Mouse (Mus musculus) T-helper 2 cell (primary cell): ENCODE data around the gene Whrn.

Experiments used
- in situ Hi-C: fragments of 300-600 bp; cut with MboI, MseI; formaldehyde crosslinking; loops from one replicate; pipeline ENCODE4 v1.15.1; 2025; ENCODE audit warnings: high pct_unique_total_duplicates

The Whrn gene

DNA sequence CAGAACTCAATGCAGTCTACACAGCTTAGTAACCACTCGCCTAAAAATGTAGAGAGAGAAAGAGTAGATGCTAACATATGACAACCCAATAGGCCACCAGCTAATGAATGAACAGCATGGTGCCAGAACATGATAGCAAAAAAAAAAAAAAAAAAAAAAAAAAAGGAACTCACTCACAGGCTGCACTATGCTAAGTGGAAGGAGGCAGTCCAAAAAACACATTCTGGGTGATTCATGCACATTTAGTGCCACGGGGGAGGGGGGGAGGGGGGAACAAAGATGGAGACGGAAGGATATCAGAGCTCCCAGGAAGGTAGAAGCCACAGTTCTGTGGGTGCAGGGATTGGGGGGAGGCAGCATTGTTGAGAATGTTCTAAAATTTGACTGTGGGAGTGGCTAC is 43.2 kb downstream of the Whrn start:
- in situ Hi-C loops: no loop called here

DNA sequence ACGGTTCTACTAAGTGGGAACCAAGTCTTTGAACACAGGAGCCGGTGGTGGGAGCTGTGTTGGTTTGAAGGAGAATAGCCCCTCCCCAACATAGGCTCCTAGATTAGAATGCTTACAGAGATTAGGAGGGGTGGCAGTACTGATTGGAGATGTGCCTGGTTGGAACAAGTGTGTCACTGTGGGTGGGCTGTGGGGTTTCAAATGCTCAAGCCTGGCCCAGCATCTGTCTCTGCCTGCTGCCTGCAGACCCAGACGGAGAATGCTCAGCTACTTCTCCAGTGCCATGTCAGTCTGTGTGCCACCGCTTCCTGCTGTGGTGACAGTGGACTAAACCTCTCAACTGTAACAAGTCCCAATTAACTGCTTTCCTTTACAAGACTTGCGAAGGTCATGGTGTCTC is 45.2 kb downstream of the Whrn start:
- in situ Hi-C loops: no loop called here

DNA sequence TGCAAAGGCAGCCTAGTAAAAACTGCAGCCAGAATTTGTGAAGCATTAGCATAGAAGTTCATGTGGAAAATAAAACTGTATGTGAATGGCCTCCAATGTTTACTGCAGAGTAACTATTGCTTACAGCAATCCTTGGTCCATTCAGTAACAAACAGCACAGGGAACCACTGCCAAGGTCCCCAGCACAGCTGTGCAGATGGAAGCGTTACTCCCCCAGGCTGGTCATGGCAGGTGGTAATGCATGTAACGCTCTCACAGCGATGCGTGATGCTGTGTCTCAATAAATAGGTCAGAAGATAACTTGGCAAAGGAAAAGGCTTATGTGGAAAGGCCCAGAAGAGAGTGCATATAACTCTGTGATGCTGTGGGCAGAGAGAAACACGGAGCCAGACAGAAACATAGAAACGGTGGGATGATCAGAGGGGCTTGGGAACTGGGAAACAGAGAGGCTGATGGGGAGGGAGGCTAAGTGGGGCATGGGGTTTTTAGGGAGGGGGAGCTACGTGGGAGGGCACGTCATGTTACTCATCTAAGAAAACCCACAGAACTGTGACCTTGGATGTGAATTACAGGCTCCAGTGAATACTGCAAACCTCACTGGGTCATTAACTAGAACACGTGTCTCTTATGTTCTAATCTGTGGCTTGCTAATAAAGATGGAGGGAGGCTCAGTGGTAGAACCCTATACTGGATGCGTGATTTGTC is 51.3 kb downstream of the Whrn start:
- in situ Hi-C loops: loop anchor here (25.0 kb wide), 1 partner anchor 1668 kb away; the partner anchor contains the start of gene Pappa

DNA sequence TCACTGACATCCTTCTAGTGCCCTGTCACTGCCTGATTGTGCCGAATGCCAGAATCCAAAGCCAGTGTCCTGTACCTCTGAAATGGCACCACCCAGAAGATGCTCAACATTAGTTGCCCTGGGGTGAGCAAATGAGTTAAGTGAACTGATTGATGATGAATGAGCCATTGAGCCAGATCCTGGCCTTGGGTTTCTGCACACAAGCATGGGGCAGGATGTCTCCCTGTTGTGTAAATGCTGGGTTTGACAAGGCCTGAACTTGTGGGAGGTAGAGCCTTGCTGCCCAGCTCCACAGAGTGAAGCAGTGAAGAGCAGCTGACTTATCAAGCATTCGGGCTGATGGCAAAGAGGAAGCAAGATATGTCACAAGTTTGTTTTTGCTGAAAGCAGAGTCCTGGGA is 52.7 kb downstream of the Whrn start:
- in situ Hi-C loops: loop anchor here (25.0 kb wide), 1 partner anchor 1669 kb away; the partner anchor contains the start of gene Pappa

DNA sequence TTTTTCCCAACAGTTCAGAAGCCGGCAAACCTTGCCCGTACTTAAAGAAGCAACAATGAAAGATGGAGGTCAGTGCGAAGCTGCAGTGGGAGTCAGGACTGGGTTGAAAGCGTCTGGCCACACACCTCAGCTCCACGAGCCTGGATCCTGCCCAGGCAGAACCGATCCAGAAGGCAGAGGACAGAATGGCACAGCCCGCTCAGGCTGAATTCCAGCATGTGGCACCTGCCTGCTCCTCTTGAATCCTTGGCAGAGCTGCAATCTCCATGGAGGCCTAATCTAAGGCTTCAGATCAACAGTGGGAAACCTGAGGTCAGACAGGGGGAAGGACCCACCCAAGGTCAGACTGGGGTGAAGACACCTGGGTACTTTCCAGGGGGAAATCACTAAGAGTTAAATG is 54.2 kb downstream of the Whrn start:
- in situ Hi-C loops: loop anchor here (25.0 kb wide), 1 partner anchor 1671 kb away; the partner anchor contains the start of gene Pappa

DNA sequence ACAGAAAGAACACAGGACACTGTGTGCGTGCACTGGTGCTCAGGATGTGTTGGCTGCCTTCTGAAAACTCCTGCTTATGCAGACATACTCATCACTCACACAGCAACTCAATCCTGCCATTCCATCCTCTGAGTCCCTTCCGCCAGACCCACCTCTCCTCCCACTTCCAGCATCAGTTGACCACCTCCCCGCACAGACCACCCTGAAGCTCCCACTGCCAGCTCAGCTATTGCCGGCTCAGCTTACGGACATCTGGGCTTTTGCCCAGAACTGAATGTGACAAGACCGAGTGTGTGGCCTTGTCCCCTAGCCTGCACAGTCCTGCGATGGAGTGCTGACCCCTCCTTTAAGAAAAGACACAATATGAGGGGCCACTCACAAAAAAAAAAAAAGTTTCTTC is 55.5 kb downstream of the Whrn start:
- in situ Hi-C loops: loop anchor here (25.0 kb wide), 1 partner anchor 1672 kb away; the partner anchor contains the start of gene Pappa

DNA sequence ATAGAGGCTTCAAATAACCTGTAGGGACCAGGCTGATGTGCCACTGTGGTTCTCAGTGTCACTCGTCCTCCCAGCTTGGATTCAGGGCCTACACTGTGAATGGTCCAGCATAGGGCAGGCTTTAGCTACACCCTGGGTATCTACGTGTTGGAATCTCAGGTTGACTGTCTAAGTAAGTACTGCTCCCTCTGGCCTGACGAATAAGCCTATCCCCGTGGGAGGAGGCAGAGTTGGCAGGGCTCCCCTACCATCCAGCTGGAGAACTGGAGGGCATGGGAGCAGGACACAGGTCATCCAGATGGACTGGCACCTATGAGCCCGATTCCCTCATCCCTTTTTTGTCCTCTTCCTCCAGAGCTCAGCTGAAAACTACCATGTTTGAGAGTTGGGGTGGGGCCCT is 57.8 kb downstream of the Whrn start:
- in situ Hi-C loops: loop anchor here (25.0 kb wide), 1 partner anchor 1674 kb away; the partner anchor contains the start of gene Pappa

DNA sequence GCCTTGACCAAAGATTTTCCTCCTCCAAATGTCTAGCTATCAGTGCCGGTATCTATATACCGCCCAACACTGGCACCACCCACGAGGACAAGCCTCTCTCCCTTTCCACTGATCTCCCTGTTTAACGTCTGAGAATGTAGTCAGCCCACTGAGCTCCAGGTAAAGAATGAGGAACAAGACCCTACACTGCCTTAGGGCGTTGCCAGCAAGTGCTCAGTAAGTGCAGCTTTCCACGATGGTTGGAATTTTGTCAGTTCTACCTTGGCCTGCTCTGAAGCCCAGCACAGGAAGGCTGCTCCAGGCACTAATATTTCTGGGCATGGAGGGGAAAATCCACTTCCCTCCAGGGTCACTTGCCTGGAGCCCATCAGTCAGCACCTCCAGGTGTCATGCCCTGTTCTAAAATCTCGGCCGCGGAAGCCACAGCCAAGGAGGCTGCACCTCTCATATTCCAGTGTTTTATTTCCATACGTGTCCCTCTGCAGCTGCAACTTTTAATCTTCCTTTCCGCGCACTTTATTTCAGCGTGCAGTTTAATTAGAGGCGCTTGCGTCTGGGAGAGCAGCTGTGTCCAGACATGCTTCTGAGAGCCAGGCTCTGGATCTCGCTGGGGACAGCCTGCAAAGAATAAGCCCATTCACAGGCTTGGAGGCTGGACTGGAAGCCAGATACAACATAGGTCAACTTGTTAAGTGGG is 58.5 kb downstream of the Whrn start:
- in situ Hi-C loops: loop anchor here (25.0 kb wide), 1 partner anchor 1675 kb away; the partner anchor contains the start of gene Pappa

DNA sequence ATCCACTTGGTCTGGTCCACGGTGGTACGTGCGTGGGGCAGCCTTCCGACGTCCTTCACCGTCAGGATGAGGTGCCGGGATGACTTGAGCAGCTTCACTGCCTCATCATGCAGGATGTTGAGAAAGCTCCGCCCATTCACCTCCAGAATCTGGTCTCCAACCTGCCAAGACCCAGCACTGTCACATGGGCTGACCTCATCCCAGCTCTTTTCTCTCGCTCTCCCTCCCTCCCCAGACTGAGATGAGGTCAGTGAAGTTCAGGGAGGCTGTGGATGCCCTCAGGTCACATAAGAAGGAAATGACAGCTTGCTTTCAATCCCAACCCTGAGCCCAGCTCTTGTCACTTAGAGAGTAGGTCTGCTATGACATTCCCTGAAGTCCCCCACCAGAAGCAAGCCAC is 60.4 kb downstream of the Whrn start:
- in situ Hi-C loops: loop anchor here (25.0 kb wide), 1 partner anchor 1677 kb away; the partner anchor contains the start of gene Pappa

DNA sequence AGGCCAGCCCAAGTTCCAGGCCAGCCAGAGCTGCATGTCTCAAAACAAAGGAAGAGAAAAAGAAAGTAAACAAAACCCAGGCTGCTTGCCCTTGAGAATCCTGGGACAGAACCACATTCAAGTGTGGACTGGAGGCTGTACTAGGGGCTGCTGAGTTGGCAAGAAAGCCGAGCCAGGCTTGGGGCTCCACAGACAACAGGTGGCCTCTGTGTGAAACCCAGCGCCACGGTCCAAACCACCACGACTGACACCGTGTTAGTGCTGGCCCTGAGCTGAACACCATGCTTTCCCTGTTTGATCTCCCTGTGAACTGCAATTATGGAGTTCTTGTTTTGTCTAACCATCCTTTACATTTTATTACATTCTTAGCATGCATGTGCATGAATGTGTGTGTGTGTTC is 64.7 kb downstream of the Whrn start:
- in situ Hi-C loops: loop anchor here (25.0 kb wide), 1 partner anchor 1681 kb away; the partner anchor contains the start of gene Pappa

DNA sequence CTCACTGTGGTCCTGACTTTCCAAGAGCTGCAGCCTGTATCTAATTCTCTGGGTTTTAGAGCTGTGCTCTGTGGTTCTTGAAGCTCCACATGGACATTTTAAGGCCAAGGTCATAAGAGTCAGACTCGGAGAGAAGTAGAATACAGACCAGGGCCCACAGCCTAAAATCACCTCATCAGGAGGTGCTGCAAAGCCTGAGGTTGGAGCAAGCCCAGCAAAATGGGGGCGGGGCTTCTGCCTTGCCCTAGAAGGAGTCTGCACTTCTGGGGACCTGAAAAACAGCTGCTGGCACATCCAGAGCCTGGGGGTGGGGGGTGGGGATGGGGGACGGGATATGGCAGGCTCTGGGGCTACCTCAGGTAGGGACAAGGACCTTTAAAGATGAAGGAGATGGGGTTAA is 65.4 kb downstream of the Whrn start:
- in situ Hi-C loops: loop anchor here (25.0 kb wide), 1 partner anchor 1682 kb away; the partner anchor contains the start of gene Pappa

DNA sequence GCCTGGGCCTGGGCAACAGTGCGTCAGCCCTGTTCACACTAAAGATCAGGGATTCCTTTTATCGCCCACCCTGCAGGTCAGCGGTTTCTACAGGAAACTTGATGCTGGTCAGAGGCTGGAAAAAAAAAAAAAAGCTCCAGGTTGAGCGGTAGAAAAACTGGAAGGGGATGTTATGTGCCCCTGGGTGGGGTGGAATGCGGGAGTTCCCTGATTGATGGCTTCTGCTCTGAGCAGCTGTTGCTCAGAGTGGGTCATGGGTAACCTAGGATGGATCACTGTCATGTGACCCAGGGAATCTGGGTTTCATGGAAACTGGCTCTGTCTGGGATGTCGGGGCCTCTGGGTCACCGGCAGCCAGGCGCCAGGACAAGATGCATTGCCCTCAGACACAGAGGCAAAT is 69.5 kb downstream of the Whrn start:
- in situ Hi-C loops: loop anchor here (25.0 kb wide), 1 partner anchor 1686 kb away; the partner anchor contains the start of gene Pappa

DNA sequence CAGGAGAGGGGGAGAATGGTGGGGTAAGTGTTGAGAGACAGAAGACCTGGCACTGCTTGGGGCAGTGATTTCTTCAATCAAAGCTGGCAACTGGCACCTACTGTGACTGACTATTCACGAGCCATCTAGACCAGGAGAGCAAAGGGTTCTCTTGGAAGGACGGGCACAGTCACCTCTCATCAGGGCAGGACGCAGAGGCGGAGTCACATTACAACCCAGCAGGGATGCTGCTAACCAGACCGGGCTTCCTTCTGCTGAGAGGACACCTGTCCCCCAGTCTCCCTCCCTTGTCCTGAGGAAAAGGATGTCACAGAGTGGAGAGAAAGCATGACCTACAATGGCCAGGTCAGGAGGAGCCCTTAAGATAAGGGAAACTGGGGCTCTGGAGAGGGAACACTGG is 72.0 kb downstream of the Whrn start:
- in situ Hi-C loops: no loop called here

DNA sequence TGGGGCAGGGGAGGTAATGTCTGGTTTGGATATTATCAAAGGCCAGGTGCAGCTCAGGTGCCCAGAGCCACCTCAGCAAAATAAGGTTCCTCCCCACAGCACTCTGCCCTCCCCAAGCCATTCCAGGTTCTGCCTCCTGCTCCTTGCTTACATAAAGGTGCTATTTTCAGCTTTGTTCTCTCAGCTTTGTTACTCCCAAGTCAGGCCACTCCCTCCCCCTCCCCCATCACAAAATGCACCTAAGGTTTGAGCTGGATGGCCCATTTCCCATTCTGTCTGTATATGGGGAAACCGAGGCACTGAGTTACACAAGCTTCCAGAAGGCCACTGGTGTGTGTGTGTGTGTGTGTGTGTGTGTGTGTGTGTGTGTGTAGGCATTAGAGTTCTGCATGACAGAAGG is 72.6 kb downstream of the Whrn start:
- in situ Hi-C loops: no loop called here

DNA sequence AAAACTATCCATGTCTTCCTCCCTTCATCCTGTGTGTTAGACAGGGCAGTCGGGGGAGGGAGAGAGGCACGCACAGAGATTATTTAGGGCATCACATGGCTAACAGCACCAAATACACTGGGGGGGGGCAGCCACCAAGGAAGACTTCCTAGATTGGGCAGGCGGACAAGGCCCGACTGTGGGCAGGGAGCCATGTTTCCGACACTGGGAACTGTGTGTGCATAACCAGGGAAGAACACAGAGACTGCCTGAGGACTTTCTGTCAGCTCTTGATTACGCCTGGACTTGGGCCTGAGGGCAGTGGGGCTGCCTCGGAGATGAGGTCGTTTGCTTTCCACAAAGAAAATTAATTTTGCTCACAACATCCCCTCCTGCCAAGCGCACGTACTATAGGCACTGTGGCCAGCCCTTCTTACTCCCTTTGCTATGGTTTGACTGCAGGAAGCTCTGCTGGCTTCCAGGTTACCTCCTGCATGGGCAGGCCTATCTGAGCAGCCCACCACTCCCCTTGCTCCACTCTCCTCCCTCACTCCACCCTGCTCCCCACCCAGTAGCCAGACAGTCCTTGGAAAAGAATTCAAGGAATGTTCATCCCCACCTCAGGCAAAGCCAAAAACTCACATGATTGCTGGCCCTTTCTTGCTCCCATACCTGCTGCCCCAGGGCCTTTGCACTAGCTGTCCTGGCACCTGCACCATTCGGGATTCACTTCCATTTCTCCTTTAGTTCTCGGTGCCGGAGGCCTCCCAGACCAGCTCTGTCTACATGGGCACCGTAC is 75.5 kb downstream of the Whrn start:
- in situ Hi-C loops: no loop called here

DNA sequence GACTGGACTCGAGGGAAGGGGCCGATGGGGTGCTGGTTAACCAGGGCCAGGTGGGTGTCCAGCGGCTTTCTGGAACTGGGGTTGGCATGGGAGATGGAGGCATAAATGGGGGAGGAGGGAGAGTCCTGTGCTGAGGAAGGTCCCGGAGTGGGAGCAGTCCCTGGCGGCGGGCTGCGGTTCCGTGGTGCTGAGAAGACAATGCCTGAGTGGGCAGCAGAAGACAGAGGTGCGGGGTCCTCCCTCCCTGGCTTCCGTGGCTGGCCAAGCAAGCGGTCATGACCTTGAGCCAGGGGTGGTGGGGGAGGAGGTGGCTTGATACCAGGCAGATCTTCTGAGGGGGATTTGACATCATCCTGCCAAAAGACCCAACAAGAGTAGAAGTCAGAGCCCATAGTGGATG is 77.5 kb downstream of the Whrn start:
- in situ Hi-C loops: no loop called here

DNA sequence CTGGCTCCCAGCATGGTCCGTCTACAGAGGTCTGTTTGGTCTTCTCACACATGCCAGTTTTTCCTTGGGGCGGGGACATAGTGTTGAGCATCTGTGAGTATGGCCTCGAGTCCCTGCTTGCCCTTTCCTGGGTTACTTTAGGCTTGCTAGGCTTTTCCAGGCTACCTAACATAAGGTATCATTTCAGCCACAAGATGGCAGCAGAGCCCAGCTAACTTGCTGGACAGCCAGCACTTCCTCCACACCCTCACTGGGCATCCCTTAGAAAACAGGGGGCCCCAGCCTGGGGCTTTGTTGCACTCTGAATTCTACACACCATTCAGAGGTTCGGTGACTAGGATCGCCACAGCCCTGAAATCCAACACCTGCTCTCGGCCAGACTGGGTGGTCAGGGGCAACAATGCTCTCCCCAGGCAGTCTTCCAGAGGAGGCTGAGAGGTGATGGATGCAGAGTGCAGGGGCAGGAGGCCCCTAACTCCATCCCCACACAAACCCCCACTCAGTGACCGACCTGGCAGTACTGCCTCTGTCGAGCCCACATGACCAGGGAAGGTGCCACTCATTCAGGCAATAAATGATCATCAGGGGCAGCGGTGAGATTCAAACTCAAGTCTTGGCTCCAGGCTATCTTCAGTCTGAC is 78.4 kb downstream of the Whrn start:
- in situ Hi-C loops: no loop called here

DNA sequence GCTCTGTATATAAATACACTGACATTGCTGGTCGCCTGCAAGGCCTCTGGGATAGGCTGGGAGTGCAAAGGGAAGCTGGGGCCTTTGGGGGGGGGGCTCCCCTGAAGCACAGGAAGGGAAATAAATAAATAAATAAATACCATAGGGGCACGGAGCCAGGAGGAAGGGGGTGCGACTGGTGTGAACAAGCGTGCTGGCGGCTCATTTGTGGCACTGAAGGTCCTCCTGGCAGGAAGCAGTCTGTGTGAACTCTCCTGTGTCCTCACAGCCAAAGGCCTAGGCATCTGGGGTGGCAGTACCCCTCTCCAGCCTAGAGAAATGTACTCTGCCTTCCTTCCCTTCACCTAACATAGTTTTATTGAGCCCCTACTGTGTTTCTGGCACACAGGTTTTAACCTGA is 80.8 kb downstream of the Whrn start:
- in situ Hi-C loops: no loop called here

DNA sequence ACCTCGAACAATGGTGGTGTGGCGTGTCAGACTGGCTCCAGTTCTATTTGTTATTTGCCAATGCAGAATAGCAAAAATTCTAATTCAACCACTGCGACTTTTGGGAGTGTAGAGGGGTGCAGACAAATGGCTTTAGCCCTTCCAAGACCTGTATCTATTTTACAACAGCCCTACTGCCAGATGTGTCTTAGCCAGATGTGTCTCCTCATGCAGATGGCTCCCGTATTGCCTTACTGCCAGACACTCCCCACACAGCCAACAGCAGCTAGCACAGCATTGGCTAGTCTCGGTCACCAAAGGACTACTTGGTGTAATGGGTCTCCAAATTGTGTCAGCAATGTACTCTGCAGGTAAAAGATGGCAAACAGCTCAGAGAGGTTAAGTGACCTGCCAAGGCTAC is 84.6 kb downstream of the Whrn start:
- in situ Hi-C loops: no loop called here

DNA sequence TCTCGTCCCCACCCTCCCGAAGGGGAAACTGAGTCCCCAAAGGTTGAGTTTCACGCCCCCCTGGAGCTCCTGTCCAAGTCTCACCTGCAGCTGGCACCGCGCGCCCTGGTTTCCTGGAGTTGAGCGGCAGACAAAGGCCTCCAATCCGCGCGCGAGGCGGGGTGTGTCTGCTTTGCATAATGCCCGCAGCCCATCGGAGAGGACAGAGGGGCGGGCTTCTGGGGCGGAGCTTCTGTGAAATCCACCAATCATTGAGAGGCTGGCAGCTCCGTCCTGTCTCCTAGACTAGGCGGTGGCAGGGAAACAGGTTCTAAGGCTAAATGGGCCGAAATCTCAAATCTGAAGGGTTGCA is 85.2 kb downstream of the Whrn start:
- in situ Hi-C loops: no loop called here

DNA sequence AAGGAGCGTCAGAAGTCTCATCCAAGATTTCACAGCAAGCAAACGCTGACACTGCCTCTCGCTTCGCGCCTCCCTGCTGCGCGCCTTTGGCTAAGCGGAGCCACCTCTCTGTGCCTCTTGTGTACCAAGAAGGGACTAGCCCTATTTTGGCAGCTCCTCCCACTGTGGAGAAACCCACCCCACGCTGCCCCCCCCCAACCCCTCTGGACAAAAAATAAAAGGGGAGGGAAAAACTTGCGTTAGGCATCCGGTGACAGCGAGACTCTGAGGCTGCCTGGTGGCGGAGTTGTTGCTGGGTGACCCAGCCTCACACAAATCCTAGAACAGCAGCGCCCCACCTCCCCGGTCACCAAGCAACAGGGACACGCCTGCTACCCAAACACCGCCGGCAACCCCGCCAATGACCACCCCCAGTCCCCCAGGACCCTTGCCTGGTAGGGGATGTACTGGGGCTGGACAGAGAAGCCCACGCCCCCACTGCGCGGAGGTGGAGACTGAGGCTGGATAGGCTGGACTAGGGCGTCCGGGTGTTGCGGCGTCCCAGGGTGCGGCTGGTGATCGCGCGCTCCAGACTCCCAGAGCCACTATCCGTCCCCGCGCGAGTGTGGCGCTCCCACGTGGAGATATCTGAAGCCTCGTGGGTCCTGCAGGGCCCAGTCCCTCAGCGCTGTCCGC is 85.7 kb downstream of the Whrn start:
- in situ Hi-C loops: loop anchor here (5.0 to 10.0 kb wide), 5 partner anchors 43 to 775 kb away; partner anchors contain the start of genes Atp6v1g1 and Tnfsf8
